Mouse (Mus musculus) thymus, adult 2 months (tissue): ENCODE results near the gene Zfp239.

Experiments
- CTCF ChIP-seq: fragments of 200-500 bp; IDR thresholded peaks from 2 replicates; pipeline ENCODE4 v1.5.1; 2012; ENCODE audit warnings: mild to moderate bottlenecking, control low read depth, low read length, moderate library complexity, borderline replicate concordance; ENCODE audit not compliant: control insufficient read depth, poor library complexity, insufficient read depth; ENCODE audit errors: extremely low read depth
- POLR2A ChIP-seq: fragments of 200-500 bp; IDR thresholded peaks from 2 replicates; pipeline ENCODE4 v1.6.1; 2012; ENCODE audit warnings: mild to moderate bottlenecking, low read length, control low read depth, moderate library complexity; ENCODE audit not compliant: control insufficient read depth, poor library complexity, insufficient read depth; ENCODE audit errors: extremely low read depth

GRCm38 (mm10) chr6:117880394-117880838, 18.5 kb downstream of the Zfp239 start:
- TF ChIP-seq POLR2A (no peak), CTCF (no peak)
